Mouse (Mus musculus) adrenal gland, postnatal 14 days (tissue): ENCODE measurements at regions not wholly inside any gene's neighbourhood (a gene's known extent, or its start where the extent isn't known, plus 50 kb on each side); places are given as distances from the start of the nearest gene placed in this dataset.
A peak's percentile ranks its signal among the peaks of the same experiment; 100 is the strongest.

Experiments used
- DNase-seq: peaks from one replicate; pipeline ENCODE4 v3.0.0; 2021; ENCODE audit warnings: mixed read lengths

GRCm38 (mm10) chr2:108584799-108585198 lies 695.7 kb upstream of the Kif18a start:
- no peak for DNase-seq

DNA sequence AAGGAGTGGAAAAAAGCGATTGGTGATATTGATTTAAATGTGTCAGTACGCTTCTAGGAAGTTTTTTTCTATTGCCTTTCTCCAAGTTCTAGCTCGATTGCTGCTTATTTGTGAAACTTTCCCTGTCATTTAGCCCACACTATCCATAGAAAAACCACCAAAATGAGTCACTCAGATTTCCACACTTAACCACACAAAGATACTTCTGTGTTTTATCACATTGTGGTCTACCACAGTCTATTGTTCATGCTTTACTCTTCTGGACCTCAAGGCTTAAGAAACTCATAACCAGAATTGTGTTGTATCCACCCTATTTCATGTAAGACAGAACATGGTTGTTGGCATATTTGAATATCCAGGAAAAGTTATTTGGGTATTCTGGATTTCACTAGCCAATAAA lies 687.0 kb upstream of the Kif18a start:
- DNase-seq, result no peak

DNA sequence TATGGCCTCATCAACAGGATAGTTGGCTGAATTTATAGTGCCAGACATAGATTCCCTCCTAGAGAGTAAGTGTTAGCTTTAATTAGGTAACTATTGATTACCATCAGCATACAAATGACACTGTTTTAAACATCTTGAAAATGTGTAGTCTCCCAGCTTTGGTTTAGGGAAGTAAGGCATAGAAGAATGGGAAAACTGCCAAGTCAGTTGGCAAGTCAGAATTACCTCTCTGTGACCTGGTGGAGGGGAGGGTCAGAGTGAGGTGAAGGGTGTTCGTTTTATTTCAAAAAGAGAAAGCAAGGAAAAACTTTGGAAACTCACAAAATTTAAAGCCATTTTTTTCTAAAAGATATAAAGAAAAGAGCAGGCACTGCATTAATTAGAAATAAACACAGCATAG lies 680.2 kb upstream of the Kif18a start:
- DNase-seq, result no peak

- no peak for DNase-seq
Measured at GRCm38 (mm10) chr2:108619580-108619979, 661.0 kb upstream of the Kif18a start.

- peak; percentile 3 for DNase-seq
Measured at GRCm38 (mm10) chr2:108622367-108623162, 658.0 kb upstream of the Kif18a start.

GRCm38 (mm10) chr2:108635644-108636043 lies 644.9 kb upstream of the Kif18a start:
- DNase-seq, result no peak

DNA sequence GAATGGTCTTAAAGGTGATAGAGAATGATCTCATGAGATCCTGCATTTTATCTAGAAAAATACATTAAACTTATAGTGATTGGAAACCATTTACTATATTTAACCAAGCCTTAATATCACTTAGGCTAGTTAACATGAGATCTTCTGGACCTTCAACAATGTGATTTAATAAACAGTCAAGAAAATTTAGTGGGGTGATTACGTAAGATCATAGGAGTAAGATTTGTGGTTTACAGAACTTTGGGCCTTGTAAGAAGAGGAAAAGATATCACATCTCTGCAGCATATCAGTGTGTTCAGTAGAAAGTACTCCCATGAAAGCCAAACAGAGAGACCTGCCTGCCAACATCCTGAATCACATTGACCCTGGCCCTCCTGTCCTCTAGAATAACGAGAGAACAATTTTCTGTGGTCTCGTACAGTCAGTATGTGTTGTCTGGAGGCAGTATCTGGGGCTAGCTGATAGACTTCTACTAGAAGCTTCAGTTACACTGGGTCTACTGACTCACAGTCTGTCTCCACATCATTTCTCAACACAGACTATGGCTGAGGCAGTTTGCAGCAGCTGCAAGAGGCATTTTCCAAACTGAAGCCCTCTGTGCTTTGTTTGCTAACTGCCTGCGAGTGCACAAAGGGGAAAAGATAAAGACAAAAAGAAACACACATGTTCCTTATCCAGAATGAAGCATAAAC lies 619.7 kb upstream of the Kif18a start:
- DNase-seq, result no peak

DNA sequence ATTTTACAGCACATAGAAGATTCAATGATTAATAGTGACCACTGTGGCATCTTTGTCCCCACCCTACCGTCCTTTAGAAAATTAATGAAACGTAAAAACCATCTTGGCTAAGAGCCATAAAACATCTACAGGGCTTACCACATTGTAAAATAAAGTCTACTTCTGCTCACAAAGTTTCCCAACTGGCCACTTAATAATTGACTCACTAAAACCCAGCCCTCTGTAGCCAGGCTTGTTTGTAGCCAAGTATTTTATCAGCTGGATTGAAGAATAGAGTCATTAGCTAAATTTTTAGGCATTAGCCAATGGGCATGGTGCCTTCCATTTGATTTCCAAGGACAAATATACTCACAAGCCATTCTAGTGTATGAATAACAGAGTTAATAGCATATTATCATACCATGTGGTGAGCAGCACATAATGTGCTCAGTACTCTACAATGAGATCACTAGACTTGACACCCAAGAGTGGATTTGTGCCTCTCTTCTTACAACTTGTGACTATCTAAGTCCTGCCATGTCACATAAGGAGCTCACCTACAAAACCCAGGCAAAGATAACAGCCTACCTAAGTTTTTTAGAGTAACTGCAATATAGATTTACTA lies 602.7 kb upstream of the Kif18a start:
- no peak for DNase-seq

- no peak for DNase-seq
Measured at GRCm38 (mm10) chr2:108681574-108681973, 599.0 kb upstream of the Kif18a start.

GRCm38 (mm10) chr2:108686019-108686743 lies 594.4 kb upstream of the Kif18a start:
- peak; percentile 5 for DNase-seq

GRCm38 (mm10) chr2:108690091-108690490 lies 590.4 kb upstream of the Kif18a start:
- peak; percentile 67 for DNase-seq

- DNase-seq, result no peak
Measured at GRCm38 (mm10) chr2:108691156-108692007, 589.2 kb upstream of the Kif18a start.

DNA sequence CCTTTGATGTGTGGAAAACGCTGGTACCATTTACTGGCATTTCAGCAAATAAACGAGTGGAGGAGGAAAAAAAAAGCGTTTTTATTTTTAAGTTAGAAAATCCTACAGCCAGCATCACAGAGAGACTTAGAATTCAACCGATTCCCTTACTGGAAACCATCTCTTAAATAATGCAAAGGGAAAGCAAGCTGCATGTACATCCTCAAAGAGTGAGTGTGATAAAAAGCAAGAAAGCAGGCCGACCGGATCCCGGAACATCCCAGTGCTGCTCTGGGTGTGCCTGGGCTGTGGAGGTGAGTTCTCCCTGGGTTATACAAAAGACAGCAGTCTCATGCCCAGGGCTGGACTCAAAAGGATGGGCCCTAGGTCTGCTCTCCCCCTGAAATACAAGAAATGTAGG lies 579.2 kb upstream of the Kif18a start:
- no peak for DNase-seq

GRCm38 (mm10) chr2:108707856-108708855 lies 572.4 kb upstream of the Kif18a start:
- DNase-seq, result no peak

DNA sequence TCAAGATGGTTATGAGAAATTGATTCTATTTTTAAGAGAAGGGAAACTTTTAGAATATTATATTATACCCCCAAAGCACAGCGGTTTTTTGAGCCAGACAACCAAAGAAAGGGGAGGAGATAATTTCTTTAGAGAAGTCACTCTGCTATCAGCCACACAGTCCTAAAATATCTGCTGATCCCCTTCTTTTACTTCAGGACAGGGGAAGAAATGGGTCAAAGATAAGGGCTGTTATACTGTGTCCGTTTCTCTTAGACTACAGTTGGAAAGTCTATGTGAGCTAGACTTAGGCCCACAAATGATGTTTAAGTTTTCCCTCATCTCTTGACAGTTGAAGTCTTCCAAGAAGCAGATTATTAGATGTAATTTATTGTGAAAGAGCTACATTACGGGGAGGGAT lies 538.5 kb upstream of the Kif18a start:
- no peak for DNase-seq

GRCm38 (mm10) chr2:108743511-108743910 lies 537.0 kb upstream of the Kif18a start:
- no peak for DNase-seq

GRCm38 (mm10) chr2:108744797-108745196 lies 535.7 kb upstream of the Kif18a start:
- no peak for DNase-seq

- DNase-seq, result no peak
Measured at GRCm38 (mm10) chr2:108753494-108754225, 526.9 kb upstream of the Kif18a start.

GRCm38 (mm10) chr2:108755821-108756220 lies 524.7 kb upstream of the Kif18a start:
- DNase-seq, result no peak

GRCm38 (mm10) chr2:108756251-108756650 lies 524.3 kb upstream of the Kif18a start:
- no peak for DNase-seq
